Mouse (Mus musculus) lung, postnatal 36 days (tissue): ENCODE results near the gene Gm13695.
"Not testable (repeated sequence)": the region's sequence is repeated elsewhere in the genome, so short reads cannot be mapped to it uniquely, and the experiment has no call there.

Source experiments
- DNase-seq: peaks from one replicate; pipeline ENCODE4 v3.0.0; 2022; ENCODE audit warnings: mixed read lengths

Gm13695 gene

DNA sequence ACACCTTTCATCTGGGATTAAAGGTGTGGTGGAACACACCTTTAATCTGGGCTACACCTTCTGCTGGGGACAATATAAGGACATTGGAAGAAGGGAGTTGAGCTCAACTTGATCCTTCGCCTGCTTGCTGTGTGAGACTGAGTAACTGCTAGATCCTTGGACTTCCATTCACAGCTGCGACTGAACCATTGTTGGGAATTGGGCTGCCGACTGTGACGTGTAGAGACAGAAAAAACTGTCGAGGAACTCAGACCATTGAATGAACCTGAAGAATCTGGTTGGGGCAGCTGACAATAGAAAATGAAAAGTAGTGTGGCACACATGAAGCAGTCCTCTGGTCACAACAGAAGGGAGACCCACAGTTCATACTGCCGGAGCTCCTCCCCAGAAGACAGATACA is at the start of gene Gm13695:
TSS of gene Gm13695 (plus strand) at position 301 of the 400 bp plus-strand sequence.
- not testable (repeated sequence) for DNase-seq

DNA sequence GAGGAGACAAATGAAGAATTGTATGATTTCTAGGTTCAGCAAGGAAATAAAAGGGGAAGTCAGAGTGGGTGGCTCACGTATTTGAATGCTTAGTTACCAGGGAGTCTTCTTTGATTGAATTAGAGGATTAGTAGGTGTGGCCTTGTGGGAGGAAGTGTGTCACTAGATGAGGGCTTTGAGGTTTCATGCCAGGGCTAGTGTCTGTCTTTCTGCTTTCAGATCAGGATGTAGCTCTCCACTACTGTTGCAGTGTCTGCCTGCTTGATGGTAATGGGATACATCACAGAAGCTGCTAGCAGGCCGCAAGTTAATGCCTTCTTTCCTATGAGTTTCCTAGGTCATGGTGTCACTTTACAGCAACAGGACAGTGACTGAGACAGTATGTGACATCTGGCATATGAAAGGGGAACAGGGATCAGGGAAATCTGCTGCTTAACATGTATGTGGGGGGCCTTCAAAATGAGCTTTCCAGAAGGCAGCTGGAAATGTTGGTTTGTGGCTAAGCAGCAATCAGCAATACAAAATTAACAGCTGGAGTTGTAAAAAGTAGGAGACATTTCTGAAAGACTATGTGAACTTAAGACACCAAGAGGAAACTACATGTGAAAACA is 37.5 kb upstream of the Gm13695 start:
- DNase-seq: peak; percentile 4

DNA sequence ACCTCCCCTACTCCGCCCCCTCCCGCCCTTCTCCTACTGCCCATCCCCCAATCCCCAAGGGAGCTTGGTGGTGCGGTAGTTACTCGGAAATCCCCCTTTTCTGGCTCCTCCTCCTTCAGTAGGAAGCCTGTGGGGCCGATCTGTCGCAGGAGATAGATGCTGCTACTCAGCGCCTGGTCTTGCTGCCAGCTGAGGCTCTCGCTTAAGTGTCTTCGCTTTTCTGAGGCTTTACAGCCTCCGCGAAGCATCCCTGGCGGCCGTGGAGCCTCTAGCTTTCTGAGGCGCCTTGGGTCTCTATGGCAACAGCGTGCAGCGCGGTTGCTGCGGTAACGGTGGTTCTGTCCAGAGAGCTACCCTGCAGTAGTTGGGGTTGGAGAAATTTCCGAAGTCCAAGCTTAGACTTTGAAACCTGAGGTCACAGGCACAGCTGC is 26.2 kb upstream of the Gm13695 start, which contains the start of gene Zswim2:
TSS of gene Zswim2 (minus strand) at position 298 of the 431 bp plus-strand sequence.
- peak; percentile 12 for DNase-seq

DNA sequence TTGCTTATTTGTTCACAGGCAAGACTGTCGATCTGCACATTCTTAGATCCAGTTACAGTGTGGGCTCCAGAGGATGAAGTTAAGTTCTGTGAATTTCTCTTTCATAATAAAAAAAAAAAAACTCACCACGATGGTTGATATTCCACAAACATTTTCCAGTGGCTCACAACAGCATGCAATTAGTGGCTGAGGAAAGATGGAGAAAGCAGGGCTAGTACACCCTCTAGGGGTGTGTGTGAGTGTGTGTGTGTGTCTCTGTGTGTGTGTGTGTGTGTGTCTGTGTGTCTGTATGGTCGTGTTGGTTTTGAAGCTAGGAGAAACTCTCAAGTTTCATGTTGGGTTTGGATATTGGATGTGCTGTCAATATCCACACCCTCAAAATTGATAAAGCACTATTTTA is 25.7 kb upstream of the Gm13695 start:
- DNase-seq: no peak

- no peak for DNase-seq
Observed at GRCm38 (mm10) chr2:83941792-83942191, 25.3 kb upstream of the Gm13695 start.

DNA sequence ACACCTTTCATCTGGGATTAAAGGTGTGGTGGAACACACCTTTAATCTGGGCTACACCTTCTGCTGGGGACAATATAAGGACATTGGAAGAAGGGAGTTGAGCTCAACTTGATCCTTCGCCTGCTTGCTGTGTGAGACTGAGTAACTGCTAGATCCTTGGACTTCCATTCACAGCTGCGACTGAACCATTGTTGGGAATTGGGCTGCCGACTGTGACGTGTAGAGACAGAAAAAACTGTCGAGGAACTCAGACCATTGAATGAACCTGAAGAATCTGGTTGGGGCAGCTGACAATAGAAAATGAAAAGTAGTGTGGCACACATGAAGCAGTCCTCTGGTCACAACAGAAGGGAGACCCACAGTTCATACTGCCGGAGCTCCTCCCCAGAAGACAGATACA is 11.7 kb upstream of the Gm13695 start, which contains the start of gene Gm13698:
TSS of gene Gm13698 (plus strand) at position 301 of the 400 bp plus-strand sequence.
- not testable (repeated sequence) for DNase-seq

- DNase-seq: not testable (repeated sequence)
Observed at GRCm38 (mm10) chr2:83961203-83961602, 5.9 kb upstream of the Gm13695 start, which contains the start of gene Gm13693. Gm13693 (plus strand) TSS chr2:83961503.

- DNase-seq: not testable (repeated sequence)
Observed at GRCm38 (mm10) chr2:83972823-83973222, 5.7 kb downstream of the Gm13695 start, which contains the start of gene Gm13696. Gm13696 (plus strand) TSS chr2:83973123.

DNA sequence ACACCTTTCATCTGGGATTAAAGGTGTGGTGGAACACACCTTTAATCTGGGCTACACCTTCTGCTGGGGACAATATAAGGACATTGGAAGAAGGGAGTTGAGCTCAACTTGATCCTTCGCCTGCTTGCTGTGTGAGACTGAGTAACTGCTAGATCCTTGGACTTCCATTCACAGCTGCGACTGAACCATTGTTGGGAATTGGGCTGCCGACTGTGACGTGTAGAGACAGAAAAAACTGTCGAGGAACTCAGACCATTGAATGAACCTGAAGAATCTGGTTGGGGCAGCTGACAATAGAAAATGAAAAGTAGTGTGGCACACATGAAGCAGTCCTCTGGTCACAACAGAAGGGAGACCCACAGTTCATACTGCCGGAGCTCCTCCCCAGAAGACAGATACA is 11.5 kb downstream of the Gm13695 start, which contains the start of gene Gm13694:
TSS of gene Gm13694 (plus strand) at position 301 of the 400 bp plus-strand sequence.
- not testable (repeated sequence) for DNase-seq

- DNase-seq: not testable (repeated sequence)
Observed at GRCm38 (mm10) chr2:83984443-83984842, 17.3 kb downstream of the Gm13695 start, which contains the start of gene Gm13697. Gm13697 (plus strand) TSS chr2:83984743.

- DNase-seq: not testable (repeated sequence)
Observed at GRCm38 (mm10) chr2:83990253-83990652, 23.1 kb downstream of the Gm13695 start, which contains the start of gene Gm13691. Gm13691 (plus strand) TSS chr2:83990553.

DNA sequence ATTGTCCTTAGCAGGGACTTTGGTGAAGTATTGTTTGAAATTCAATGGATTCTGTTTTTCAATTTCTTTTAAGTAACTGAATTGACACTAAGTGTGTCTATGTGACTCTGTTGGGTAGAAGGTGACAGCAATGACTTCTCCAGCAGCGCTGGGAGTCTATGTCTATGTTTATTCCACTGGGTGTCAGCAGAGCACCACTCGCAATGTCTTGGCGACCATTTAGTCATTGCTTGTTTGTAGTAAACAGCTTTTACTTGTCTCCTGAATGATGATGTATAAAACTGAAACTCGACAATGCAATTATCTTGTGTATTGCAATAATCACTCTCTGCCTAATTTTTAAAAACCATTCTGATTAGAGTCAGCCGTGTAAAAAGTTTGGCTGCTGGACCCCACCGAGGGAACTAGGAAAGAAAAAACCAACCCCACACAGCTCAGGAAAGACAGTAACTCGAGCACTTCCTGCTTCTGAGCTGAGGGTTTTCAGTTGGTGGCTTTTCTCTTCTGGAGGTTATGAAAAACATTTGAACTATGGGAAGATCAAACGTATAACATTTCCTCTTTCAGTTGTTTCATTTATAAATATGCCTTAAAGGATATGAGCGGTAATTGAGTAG is 26.6 kb downstream of the Gm13695 start:
- DNase-seq: not testable (repeated sequence)

DNA sequence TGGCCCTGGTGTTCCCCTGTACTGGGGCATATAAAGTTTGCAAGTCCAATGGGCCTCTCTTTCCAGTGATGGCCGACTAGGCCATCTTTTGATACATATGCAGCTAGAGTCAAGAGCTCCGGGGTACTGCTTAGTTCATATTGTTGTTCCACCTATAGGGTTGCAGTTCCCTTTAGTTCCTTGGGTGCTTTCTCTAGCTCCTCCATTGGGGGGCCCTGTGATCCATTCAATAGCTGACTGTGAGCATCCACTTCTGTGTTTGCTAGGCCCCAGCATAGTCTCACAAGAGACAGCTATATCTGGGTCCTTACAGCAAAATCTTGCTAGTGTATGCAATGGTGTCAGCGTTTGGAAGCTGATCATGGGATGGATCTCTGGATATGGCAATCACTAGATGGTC is 27.4 kb downstream of the Gm13695 start:
- not testable (repeated sequence) for DNase-seq

GRCm38 (mm10) chr2:84008913-84009312 is 41.8 kb downstream of the Gm13695 start:
- DNase-seq: no peak

GRCm38 (mm10) chr2:84009818-84010217 is 42.7 kb downstream of the Gm13695 start:
- DNase-seq: no peak

- DNase-seq: no peak
Observed at GRCm38 (mm10) chr2:84014572-84014971, 47.5 kb downstream of the Gm13695 start.

DNA sequence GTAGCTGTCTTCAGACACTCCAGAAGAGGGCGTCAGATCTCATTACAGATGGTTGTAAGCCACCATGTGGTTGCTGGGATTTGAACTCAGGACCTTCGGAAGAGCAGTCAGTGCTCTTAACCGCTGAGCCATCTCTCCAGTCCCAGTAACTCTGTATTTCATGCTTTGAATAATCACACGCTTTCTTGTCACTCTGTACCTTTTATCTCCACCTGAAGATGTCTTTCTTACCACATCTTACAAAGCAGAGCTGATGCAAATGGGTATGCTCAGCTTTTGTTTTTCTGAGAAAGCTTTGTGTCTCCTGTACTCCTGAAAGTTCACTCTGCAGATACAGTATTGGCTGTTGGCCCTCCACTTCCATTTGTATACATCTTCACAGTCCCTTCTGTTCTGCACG is 49.2 kb downstream of the Gm13695 start:
- not testable (repeated sequence) for DNase-seq

DNA sequence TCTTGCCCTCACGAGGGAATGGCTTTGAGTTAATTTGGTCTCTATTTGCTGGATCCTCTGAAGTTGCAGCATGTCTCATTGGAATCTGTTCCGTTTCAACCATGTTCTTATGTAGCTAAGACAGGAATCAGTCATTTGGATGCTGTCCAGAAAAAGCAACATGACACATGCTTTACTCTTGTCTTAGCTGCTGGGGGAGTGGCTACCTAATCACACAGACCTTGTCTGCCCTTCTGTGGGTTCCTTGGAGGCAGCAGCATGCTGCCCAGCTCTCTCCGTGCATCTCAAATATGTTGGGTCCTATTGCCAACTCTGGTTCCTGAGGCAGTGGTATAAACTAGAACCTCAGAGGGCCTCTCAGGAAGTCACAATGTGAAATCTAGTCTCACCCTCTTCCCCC is 51.2 kb downstream of the Gm13695 start:
- no peak for DNase-seq
